Mouse (Mus musculus): ENCODE measurements at regions not wholly inside any gene's neighbourhood (a gene's known extent, or its start where the extent isn't known, plus 50 kb on each side); places are given as distances from the start of the nearest gene placed in this dataset.

DNA sequence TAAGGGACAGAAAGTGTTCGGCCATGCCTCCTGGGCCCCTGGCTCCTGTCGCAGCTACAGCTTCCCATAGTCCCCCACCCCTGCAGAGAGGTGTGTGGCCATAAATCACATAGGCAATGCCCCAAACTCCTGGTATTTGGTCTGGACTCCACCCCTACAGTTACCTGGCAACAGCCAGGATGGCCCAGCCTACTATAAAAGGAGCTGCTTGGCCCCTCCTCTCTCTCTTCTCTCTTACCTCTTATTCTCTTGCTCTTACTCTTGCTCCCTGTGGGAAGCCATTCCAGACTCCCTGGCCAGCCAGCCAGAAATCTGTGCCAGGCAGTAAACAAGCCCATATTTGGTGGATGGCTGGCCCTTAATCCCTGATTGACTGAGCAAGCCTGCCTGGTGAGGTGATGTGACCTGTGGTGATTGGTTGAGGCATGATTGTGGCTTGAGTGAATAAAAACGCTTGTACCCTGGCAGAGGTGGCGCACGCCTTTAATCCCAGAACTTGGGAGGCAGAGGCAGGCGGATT lies 56.4 kb upstream of the Nap1l1 start:
- no peak for ATAC-seq (ENCODE audit: insufficient number of reproducible peaks, low FRiP score, low TSS enrichment)

DNA sequence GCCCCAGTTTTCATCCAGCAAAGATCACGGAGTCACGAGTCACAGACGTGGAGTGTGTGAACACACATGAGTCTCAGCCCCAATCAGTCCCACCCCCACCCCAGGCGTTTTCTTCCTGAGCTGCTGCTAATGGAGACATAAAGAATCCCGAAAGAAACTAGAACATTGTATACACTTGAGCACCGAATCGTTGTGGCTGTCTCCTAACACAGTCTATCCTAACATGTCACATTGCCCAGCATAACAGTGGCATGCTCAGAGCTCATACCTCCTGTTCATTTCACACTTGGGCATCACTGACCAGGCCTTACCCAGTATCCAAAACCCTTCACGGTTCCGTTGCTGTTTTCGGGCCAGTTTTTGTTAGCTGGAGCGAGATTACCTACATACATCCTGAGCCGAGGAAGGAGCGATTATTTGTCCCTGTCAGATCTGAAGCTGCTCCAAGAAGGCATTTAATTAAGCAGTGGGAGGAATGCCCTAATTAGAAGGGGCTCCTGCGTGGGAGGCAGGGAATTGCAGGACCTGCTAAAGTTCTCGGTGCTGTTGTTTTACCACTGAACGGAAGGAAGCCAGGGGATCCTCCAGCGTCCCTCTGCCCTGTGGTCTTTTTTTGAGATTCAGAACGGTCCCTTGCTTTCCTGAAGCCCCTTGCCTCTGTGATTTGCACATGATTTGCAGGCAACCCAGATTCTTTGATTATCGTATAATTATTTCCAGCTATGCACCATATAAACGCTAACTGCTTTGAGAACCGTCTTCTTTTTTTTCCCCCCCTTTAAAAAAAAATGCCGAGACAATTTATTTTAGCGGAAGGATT lies 53.4 kb upstream of the Nap1l1 start:
- ATAC-seq (ENCODE audit: insufficient number of reproducible peaks, low FRiP score, low TSS enrichment): peak; percentile 67

DNA sequence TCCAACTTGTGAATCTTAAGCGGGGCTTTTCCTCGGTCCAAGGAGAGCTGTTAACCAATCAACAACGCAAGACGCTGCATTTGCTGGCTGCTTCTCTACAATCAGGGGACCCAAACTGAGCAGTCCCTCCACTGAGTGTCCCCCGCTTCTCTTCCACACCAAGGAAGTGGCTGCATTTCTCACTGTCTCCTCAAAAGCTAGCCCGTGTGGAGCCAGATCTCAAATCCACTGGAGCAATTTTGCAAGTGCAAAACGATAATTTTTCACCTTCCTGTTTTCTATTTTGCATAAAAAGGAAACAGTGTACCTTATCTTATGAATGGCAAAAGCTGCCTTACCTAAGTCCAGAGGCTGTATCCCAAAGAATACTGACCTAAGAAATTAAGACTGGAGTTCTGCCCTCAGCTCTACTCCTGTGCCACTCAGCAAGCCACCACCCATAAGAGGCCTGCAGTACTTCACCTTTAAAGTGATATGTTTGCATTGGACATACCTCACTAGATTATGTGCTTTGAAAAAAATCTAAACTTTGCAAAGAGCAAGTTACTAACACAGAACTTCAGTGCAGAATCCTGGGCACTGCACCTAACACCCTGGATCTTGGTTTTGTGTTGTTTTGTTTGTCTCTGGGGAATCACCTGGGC lies 52.7 kb upstream of the Nap1l1 start:
- no peak for ATAC-seq (ENCODE audit: insufficient number of reproducible peaks, low FRiP score, low TSS enrichment)

DNA sequence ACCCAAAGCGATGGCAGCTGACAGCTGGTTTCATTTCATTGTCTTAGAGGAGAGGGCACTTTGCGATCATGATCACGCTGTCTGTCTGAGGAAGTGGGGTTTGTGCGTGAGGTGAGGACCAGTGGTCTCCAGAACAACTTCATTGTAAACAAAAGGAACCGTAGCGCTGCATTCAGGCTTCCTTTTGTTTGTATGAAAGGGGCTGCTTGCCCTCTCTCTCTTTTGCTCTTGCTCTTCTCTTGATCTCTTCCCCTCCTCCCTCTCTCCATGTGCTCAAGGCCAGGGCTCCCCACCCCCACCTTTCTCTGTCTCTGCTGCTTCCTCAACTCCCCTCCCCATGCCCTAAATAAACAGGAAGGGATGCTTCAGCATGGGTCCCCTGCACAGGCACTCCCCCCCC lies 51.0 kb upstream of the Nap1l1 start:
- no peak for ATAC-seq (ENCODE audit: insufficient number of reproducible peaks, low FRiP score, low TSS enrichment)

DNA sequence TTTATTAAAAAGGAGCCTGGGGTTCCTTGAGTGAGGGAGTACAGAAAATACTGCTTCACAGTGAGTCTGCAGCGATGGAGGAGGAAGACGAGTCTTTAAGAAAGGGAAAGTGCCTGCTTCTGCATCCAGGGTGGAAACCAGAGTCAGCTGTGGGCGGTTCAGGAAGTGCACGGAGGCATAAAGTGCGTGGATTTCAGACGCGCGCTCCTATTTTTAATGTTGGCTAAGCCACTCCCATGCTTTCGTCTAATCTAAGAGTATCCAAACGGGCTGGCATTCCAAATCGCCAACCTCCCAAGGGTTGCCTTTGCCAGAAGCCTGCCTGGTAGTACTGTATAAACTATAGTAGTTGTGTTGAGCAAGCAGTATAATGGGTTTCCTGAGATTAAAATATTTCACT lies 50.4 kb upstream of the Nap1l1 start:
- ATAC-seq (ENCODE audit: insufficient number of reproducible peaks, low FRiP score, low TSS enrichment): no peak
